Mouse (Mus musculus): ENCODE measurements around the gene Gm48552.
A peak's percentile ranks its signal among the peaks of the same experiment; 100 is the strongest.

The Gm48552 gene

DNA sequence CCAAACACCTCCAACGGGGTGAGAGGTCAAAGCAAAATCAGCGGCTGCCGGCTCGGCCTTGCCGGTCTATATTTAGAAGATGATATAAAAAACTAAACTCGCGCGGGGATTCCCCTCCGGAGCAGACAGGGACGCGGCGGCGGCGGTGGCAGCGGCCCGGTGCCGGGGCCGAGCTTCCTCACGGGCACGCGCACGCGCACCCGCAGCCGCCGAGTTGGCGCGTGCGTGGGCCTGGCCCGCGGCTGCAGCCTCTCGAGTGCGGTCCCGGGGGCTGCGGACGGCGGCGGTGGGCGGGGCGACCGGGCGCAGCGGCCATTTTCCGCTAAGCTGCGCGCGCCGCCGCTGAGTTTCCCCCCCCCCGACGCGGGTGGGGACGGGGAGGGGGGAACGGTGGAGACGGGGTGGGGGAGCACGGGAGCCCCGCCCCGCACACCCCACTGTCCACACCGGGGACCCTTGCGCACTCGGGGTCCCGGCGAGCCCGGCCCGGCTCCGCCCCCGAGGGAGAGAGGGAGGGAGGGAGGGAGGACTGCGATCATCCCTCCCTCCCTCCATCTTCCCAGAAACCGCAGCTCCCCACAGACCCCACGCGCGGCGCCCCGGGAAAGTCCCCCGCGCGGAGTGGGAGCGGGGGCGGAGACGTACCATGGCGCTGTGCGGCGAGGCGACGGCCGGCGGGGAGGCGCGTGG lies 41.5 kb downstream of the Gm48552 start:
- DNase-seq (ENCODE audit: extremely low read depth, low read depth, low spot score): no peak

DNA sequence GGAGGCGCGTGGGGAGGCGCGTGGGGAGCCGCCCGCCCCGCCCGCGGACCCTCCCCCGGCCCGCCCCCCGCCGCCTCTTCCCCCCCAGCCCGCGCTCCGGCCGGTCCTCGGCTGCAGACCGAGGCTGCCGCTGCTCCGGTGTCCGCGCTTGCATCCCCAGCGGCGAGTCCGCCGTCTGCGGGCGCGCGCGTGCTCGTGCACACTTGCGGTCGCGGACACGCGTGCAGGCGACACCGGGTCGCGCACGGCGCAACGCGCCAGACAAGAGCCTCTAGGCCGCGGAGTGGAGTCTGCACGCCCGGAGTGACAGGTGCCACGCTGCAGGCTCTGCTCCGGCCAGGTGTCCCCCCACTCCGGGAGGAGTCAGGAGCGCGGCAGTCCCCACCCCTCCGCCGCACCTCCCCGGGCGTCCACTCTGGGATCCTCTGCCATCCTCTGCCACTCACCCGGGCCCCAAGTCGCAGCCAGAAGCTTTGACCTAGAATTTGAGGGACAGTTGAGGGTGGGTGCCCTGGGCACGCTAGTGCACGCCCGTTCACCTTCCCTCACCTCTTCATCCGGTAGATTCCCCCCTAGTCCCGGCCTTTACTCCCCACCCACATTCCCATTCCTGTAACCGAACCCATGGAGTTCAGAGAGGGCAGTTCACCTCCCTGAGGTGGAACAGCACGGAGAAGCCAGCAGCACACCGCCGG lies 42.2 kb downstream of the Gm48552 start:
- DNase-seq (ENCODE audit: extremely low read depth, low read depth, low spot score): no peak

DNA sequence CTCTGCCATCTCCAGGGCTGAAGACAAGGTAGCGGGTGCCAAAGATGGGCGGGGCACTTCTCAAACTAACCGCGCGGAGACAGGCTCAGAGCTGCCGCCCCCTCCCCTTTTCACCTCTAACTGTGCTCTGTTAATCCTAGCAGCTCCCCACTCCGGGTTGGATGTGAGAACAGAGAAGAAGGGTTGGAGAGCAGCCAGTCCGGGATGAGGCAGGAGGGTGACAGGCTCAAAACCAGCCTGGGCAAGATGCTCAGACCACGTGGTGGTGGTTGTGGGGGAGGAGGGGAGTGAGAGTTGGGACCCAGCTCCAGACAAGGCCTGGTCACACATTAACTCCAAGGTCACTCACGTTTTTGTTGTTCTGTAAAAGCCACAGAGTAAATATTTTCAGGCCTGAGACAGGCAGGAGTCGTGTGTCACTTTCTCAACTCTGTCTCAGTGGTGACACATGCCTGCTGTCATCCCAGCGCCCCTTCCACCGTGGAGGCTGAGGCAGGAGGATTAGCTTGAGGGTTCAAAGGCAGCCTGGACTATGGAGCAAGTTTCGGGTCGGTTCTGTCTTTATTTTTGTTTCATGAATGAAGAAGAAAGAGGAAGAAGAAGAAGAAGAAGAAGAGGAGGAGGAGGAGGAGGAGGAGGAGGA lies 42.8 kb downstream of the Gm48552 start:
- DNase-seq (ENCODE audit: extremely low read depth, low read depth, low spot score): no peak

DNA sequence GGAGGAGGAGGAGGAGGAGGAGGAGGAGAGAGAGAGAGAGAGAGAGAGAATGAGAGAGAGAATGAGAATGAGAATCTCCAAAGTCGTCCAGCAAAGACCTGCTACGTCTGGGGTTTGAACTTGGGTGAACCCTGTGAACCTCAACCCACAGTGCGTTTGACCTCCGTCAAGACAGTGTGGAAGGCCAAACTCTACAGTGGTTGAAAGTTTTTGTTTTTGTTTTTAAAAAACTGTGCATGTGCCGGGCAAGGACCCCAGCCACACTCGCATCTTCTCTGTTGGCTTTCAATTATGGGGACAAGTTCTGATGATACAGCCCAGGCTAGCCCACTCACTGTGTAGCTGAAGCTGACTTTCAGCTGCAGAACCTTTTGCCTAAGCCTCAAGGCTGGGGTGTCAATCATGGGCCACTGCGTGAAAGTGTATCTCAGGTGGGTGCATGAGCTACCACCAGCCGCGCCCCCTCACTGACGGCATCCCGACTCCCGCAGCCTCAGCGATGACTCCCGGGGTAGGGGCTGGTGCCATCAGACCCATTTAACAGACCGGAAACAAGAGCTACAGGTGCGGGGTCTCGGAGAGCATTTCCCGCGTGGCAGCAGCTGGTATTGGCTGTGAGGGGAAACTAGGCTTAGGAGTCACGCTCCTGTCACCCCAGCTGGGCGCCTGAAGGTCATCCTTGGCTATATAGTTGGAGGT lies 43.5 kb downstream of the Gm48552 start:
- DNase-seq (ENCODE audit: extremely low read depth, low read depth, low spot score): no peak

DNA sequence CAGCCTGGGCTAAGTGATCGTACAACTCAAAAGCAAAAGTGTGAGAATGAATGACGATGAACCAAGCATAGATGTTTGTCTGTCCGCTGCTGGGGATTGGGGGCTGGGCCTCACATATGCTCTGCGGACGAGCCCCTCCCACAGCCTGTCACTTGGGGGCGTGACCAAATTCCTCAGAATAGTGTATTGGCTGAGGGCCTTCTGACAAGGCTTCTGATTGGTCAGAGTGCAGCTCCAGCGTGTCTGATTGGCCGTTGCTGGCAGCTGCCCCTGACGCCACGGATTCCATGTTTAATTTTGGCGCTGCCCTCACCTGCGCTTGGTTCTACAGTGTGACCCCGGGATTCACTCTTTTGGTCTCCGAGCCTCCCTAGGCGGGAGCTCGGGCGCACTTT lies 44.1 kb downstream of the Gm48552 start:
- no peak for DNase-seq (ENCODE audit: extremely low read depth, low read depth, low spot score)

DNA sequence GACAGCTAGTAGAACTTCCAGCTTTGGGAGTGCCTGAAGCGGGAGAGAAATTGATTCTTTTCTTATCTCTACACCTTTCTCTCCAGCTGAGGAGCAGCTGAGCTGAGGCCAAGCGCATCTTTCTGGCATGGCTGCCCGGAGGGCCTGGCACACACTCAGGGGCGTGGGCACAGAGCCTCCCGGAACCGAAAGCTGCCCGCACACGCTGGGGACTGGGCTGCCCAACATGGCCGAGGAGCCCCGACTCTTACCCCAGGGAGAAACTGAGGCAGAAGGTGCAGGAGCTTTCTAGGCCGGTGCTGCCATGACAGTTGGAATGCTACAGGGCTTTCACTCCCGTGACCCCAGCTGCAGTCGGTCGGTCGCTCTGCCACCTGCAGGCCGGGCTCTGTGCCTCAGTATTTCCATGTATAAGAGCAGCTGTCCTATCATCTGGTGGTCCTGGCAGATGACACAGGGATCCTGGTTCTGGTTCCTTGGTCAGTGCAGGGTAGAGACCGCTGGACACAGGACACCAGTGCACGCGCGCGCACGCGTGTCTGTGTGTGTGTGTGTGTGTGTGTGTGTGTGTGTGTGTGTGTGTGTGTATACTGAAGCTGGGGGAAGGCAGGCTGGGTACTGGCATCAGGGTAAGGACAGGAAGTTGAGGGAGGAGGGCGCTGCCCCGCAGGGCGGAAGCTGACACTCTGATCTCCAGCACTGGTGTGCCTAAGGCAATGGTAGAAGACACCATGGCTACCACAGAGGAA lies 44.9 kb downstream of the Gm48552 start:
- DNase-seq (ENCODE audit: extremely low read depth, low read depth, low spot score): no peak

DNA sequence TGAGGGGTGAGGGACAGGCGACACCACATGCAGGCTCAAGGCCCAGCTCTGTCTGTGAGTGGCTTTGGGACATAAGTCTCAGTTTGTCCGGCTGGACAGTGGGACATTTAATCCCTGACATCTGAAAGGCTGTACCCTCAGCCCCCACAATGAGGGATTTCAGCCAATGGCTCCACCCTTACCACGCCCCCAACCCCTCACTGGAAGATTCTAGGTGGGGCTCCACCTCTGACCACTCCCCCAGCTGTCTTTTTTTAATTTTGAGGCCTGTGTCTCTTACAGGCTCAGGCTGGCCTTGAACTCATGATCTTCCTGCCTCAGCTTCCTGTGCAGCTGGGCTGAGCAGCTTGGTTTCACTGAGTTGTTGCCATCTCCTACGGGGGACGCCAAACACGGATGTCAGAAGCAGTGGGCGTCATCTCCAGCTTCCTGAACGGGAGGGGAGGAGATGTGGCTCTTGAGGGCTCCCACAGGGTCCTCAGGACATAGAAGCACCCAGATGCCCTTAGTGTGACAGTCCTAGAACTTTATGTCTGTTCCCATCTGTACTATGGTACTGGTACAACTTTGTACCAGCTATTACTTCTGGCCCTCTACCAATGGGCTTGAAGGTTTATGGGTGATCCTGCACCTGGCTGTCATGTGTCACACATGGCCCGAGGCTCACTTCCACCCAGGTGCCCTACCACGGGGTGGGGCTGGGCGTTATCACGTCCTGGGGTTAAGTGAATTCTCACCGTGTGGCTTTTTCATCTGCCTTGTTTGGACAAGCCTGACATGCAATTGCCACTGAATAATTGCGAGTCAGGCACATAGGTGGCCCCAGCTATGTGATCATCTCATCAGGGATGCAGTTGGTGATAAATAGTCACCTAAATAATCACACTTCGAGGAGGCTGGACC lies 45.8 kb downstream of the Gm48552 start:
- DNase-seq (ENCODE audit: extremely low read depth, low read depth, low spot score): no peak

DNA sequence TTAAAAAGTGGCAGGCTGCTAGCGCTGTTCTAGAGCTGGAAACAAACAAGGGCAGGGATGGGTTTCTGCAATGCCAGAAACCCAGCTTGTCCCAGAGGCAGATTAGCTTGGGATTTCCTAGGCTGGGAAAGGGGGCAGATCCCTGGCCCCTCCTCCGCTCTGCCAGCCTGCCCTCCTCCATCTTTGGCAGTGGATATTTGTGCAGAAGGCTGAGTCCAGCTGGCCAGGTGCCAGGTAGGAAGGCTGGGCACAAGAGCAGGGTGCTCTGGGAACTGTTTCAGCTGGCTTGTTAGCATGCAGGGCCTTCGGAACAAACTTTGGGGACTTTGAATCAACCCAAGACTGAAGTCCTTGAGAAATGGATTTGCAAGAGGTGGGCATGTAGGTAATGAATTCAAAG lies 46.6 kb downstream of the Gm48552 start:
- peak; percentile 78 for DNase-seq (ENCODE audit: extremely low read depth, low read depth, low spot score)
